Mouse (Mus musculus) liver, postnatal 0 days (tissue): ENCODE data around the gene Hacd4. TPM values are rescaled to one million over a fixed set of nuclear protein-coding genes. Genes with fewer than 3 reads are reported as not detected.
A peak's percentile ranks its signal among the peaks of the same experiment; 100 is the strongest.

Experiments used
- ATAC-seq: fragments of 200-750 bp; cut with Nextera tagmentation; 2 replicates; pipeline ENCODE4 v1.8.0; 2017; ENCODE audit warnings: mild to moderate bottlenecking, moderate library complexity
- DNase-seq: peaks from one replicate; pipeline ENCODE4 v3.0.0-alpha.2; 2016
- H3K27ac ChIP-seq: fragments of 300-500 bp; sonication (generic); 2 replicates; pipeline ENCODE4 v1.5.1; 2014; ENCODE audit warnings: antibody characterized with exemption, moderate library complexity, mild to moderate bottlenecking, low read depth
- H3K27me3 ChIP-seq: fragments of 300-500 bp; sonication (generic); 2 replicates; pipeline ENCODE4 v1.6.1; 2014; ENCODE audit warnings: low read length, control low read depth, mixed read lengths; ENCODE audit not compliant: insufficient read depth
- H3K36me3 ChIP-seq: fragments of 300-500 bp; sonication (generic); replicated peaks from 2 replicates; pipeline ENCODE4 v1.6.1; 2014; ENCODE audit warnings: mild to moderate bottlenecking, control low read depth, low read length, moderate library complexity, mixed read lengths; ENCODE audit not compliant: insufficient read depth
- H3K4me1 ChIP-seq: fragments of 300-500 bp; sonication (generic); 2 replicates; pipeline ENCODE4 v1.6.1; 2014; ENCODE audit warnings: antibody characterized with exemption, mild to moderate bottlenecking, control low read depth; ENCODE audit not compliant: insufficient read depth
- H3K4me2 ChIP-seq: fragments of 300-500 bp; sonication (generic); 2 replicates; pipeline ENCODE4 v1.6.1; 2014; ENCODE audit warnings: low read depth, mild to moderate bottlenecking, low read length, moderate library complexity, mixed read lengths
- H3K4me3 ChIP-seq: fragments of 300-500 bp; sonication (generic); 2 replicates; pipeline ENCODE4 v1.5.1; 2014; ENCODE audit warnings: low read depth, low read length
- H3K9ac ChIP-seq: fragments of 300-500 bp; sonication (generic); replicated peaks from 2 replicates; pipeline ENCODE4 v1.6.1; 2014; ENCODE audit warnings: mild to moderate bottlenecking, moderate library complexity
- H3K9me3 ChIP-seq: fragments of 300-500 bp; sonication (generic); 2 replicates; pipeline ENCODE4 v1.6.1; 2016; ENCODE audit warnings: mild to moderate bottlenecking, control low read depth, low read length, mixed read lengths
- CTCF ChIP-seq: sonication (generic); IDR thresholded peaks from 2 replicates; pipeline ENCODE4 v1.5.1; 2016; ENCODE audit warnings: antibody characterized with exemption, low read depth
- EP300 ChIP-seq: IDR thresholded peaks from 2 replicates; pipeline ENCODE4 v1.6.1; 2016; ENCODE audit warnings: antibody characterized with exemption, low read depth, mild to moderate bottlenecking
- WGBS: fragments of 180-500 bp; shearing (Covaris S2); extraction: QIAGEN DNeasy Blood & Tissue Kit; methylation state at CpG from one replicate; pipeline ENCODE4 v1.1.7; 2014; ENCODE audit not compliant: insufficient replicate concordance; 5-methylcytosine and 5-hydroxymethylcytosine counted together
- polyA plus RNA-seq: library from polyadenylated mRNA; unstranded; fragments of >200 nt; fragmentation: Nextera tagmentation; extraction: Ambion mirVana; gene quantifications from 2 replicates; pipeline ENCODE4 v1.2.1, GENCODE M21; 2015

Gene Hacd4
- polyA plus RNA-seq, 1 experiment from 2014 or later, result 5.3 TPM

DNA sequence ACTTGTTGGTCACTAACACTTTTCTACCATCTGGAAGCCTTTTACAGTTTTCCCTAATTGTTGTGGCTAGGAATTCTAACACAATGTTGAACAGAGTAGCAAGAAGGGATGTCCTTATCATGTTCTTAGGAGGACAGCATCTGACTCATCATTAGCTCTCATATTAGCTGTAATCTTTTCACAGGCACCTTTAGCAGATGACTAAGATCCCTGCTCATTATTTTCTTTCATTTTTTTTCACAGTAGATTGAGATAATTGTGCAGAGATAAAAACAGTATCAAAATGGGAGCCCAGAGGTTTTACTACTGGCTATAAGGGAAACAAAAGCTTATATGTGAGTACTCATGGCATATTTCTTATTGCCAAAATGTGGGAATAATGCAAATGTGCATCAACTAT lies 14.2 kb downstream of the Hacd4 start:
- no peaks in the 10 kb centered on the region for H3K27me3 ChIP-seq
- H3K36me3 ChIP-seq, result 0 out of 2 replicates have a peak, but pooled peaks cover 2% of the 10 kb centered on the region
- no peaks in the 10 kb centered on the region for H3K4me1 ChIP-seq
- no peaks in the 10 kb centered on the region for H3K9me3 ChIP-seq
- ATAC-seq (no peak), DNase-seq (no peak)
- H3K4me3 ChIP-seq, result no peak overlapping the region
- H3K9ac ChIP-seq, result no peak overlapping the region
- TF ChIP-seq EP300 (no peak), CTCF (no peak)
- no peak overlapping the region for H3K4me2 ChIP-seq
- no peak overlapping the region for H3K27ac ChIP-seq

DNA sequence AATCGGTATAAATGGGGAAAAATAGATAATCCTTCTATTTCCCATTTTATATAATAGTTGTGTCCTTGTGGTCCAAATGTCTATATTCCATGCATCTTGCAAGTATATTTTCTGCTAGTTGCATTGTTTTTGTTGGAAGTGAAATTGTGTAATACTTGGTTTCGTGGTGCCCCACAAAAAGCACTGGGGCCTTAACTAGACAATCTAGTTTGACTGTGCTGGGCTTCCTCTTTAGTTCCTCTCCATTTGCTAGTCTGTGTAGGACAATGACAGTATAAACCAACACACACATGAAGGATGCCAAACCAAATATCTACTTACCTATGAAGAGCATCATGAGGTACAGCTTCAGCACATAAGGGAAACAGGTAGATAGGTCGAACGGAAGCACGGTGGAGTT lies 19.4 kb downstream of the Hacd4 start:
- no peak for ATAC-seq
- H3K36me3 ChIP-seq, result 0 out of 2 replicates have a peak, but pooled peaks cover 5% of the 10 kb centered on the region
- no peak overlapping the region for H3K27ac ChIP-seq
- no peak overlapping the region for H3K4me3 ChIP-seq
- TF ChIP-seq CTCF (no peak), EP300 (no peak)
- no peak overlapping the region for H3K9ac ChIP-seq
- H3K27me3 ChIP-seq, result no peaks in the 10 kb centered on the region
- H3K9me3 ChIP-seq, result no peaks in the 10 kb centered on the region
- no peaks in the 10 kb centered on the region for H3K4me1 ChIP-seq
- no peak for DNase-seq
- H3K4me2 ChIP-seq, result no peak overlapping the region
- WGBS, result 80% methylated on average over 5 of the region's 5 CpGs

DNA sequence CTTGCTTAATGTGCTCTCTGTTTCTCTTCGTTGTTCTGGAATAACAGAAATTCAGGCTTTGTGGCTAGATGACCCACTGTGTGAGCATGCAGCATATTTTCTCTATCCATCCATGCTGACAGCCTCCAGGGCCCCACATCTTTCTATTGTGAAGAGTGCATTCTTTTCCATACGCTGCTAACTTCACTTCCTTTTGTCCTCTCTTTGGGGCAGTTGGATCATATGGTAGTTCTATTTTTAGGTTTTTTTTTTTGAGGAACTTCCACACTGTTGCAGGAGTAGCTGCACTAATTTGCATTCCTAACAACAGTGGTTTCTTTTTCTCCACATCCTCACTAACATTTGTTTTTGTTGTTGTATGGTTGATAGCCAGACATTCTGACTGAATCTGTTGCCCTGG lies 23.7 kb downstream of the Hacd4 start:
- Histone ChIP-seq H3K4me1 (no peaks in the 10 kb centered on the region), H3K27ac (no peak overlapping the region), H3K4me3 (no peak overlapping the region), H3K36me3 (0 out of 2 replicates have a peak, but pooled peaks cover 2% of the 10 kb centered on the region), H3K4me2 (no peak overlapping the region), H3K9ac (no peak overlapping the region), H3K9me3 (no peaks in the 10 kb centered on the region), H3K27me3 (no peaks in the 10 kb centered on the region)
- TF ChIP-seq CTCF, result no peak
- DNase-seq, result no peak
- no peak for ATAC-seq
- 40% methylated on average over 2 of the region's 2 CpGs for WGBS

DNA sequence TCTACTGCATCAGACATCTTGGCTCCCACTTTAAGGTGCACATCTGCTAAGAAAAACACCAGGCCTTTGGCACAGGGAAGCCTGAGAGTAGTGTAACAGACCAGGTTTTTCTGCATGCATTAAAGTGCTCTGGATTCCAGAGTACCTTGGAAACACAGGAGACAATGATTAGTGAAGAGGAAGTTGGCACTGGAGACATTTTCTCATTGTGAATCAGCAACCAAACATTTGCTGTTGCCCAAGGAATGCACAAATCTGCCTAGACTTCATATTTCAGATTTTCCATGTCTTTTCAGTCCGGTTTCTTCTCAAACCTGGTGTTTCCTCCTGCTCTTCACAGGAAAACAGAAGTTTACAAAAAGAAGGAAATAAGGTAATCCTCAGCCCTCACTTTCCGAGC lies 26.4 kb downstream of the Hacd4 start:
- Histone ChIP-seq H3K4me1 (peaks cover under 1% of the 10 kb centered on the region; the same call in 1 of the 2 replicates), H3K9me3 (no peaks in the 10 kb centered on the region), H3K27ac (no peak overlapping the region), H3K27me3 (no peaks in the 10 kb centered on the region), H3K4me2 (no peak overlapping the region), H3K9ac (no peak overlapping the region), H3K4me3 (no peak overlapping the region), H3K36me3 (peaks cover 5% of the 10 kb centered on the region; the same call in 1 of the 2 replicates)
- 64% methylated on average over 2 of the region's 2 CpGs for WGBS
- TF ChIP-seq EP300 (no peak), CTCF (no peak)
- DNase-seq (no peak), ATAC-seq (no peak)

DNA sequence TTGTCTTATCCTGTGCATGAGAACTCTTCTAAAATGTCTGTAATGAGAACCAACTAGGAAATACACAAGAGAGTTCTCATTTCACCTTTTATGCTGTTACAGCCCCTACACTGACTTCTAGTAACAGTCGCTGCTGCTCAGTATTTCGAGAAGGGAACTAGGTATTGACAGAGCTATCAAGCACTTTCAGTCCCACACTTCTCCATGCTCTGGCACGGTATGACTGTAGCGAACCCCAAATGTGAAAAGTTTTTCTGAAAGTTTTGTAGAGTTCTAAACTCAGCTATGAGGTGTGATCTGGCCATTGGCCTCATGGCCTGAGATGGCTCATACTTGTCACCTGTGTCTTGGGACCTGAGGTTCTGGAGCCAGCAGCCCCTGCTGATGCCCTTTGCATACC lies 29.4 kb downstream of the Hacd4 start:
- Histone ChIP-seq H3K4me2 (no peak overlapping the region), H3K27ac (no peak overlapping the region), H3K4me1 (peaks cover 5% of the 10 kb centered on the region; the same call in 1 of the 2 replicates), H3K27me3 (no peaks in the 10 kb centered on the region), H3K9me3 (no peaks in the 10 kb centered on the region), H3K4me3 (no peak overlapping the region), H3K9ac (no peak overlapping the region), H3K36me3 (peaks cover 8% of the 10 kb centered on the region; the same call in 1 of the 2 replicates)
- DNase-seq (no peak), ATAC-seq (no peak)
- TF ChIP-seq EP300, result no peak
- no peak for TF ChIP-seq CTCF
- 85% methylated on average over 4 of the region's 4 CpGs for WGBS

DNA sequence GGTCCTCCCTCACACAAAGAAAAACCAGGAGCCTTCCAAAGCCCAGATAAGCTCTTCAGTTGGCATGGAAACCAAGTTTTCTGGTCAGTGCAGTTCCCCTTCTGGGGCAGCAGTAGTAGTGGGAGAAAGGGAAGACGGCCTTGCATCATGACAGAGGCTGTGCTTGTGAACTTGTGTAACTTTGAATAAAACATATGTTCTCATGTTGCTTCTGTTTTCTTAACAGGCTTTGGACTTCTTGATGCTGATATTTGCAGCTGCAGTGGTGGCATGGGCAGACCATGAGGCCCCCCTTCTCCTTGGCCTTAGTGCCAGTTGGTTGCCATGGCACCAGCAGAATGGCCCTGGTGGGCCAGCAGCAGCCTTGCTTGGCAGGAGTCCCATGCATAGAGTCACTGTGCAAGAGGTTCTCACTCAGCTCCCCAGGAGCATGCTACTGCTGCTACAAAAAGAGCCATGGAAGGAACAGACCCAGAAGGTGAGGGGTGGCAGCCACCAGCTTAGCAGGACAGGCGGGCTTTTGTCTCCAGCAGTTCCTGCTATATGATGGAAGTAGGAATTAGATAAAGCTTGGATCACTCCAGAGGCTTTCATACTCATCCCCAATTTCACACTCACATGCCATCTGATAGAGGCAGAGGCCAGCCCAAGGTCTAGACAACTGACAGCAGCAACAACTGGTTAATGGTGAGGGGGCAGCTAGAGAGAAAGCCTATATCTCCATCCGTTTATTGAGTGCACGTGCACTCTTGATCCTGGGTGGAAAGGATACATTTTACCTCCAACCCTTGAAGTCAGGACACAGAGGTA lies 31.6 kb downstream of the Hacd4 start:
- Histone ChIP-seq H3K9me3 (no peaks in the 10 kb centered on the region), H3K27me3 (no peaks in the 10 kb centered on the region), H3K27ac (no peak overlapping the region), H3K4me2 (no peak overlapping the region), H3K9ac (no peak overlapping the region), H3K4me1 (peaks cover 5% of the 10 kb centered on the region; the same call in 1 of the 2 replicates), H3K4me3 (no peak overlapping the region), H3K36me3 (peaks cover 8% of the 10 kb centered on the region; the same call in 1 of the 2 replicates)
- DNase-seq (peak; percentile 18), ATAC-seq (0 out of 2 replicates have a peak, but pooled peaks have one; percentile 31)
- TF ChIP-seq EP300 (no peak), CTCF (no peak)
- WGBS, result 77% methylated on average over 4 of the region's 4 CpGs
